Mouse (Mus musculus): ENCODE results near the gene Tnrc18.

DNA sequence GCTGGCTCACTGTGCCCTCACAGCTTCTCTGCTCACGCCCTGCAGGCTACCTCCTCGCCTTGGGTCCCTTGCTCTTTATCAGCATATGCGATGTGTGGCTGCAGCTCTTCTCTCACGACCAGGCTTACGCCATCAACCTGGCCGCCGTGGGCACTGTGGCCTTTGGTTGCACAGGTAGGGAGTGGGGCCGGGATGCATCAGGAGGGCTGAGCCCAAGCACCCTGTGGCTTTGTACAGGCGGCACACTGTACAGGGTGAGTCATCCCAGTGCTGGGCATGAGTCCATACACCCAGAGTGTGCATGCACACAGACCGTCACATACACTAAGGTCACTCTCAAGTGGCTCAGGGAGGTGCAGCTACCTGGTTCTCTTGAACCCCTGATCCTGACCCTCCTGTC is 103.5 kb downstream of the Tnrc18 start:
- no peak for TF ChIP-seq GATA1 (IDR thresholded peaks at IDR 0.05; ENCODE audit: low read length)
- peak; percentile 24; the same call in 1 of the 3 replicates for TF ChIP-seq TAL1 (IDR thresholded peaks at IDR 0.05; ENCODE audit: low read length)

Data from erythroblast, embryonic 14.5 days (primary cell).